Mouse (Mus musculus) ES-Bruce4 (cell line): Measurements from ENCODE around the gene Wasf2.

Experiments
- CTCF ChIP-seq: IDR thresholded peaks from one replicate; pipeline ENCODE4 v1.8.1; 2011; ENCODE audit warnings: low read depth, low read length
- EP300 ChIP-seq: IDR thresholded peaks from 2 replicates; pipeline ENCODE4 v1.6.1; 2011; ENCODE audit warnings: low read depth, low read length; ENCODE audit not compliant: insufficient read depth
- POLR2A ChIP-seq: IDR thresholded peaks from one replicate; pipeline ENCODE4 v1.8.1; 2011; ENCODE audit warnings: low read length; ENCODE audit not compliant: insufficient read depth

- TF ChIP-seq CTCF: no peak
- TF ChIP-seq POLR2A: peak; percentile 78
- no peak for TF ChIP-seq EP300
Observed at GRCm38 (mm10) chr4:133240934-133241908, 110.9 kb downstream of the Wasf2 start.
